9 mouse cellular contexts compared by ENCODE assay signal in genomic region chr6:95621821-95622220, GRCm38 (mm10).
A peak's percentile ranks its signal among the peaks of the same experiment; 100 is the strongest.
DNase-seq lines count a peak whose midpoint lies in the region; ATAC-seq and TF ChIP-seq lines count a peak whose summit lies in the region.
"Had no signal": no experiment of that assay in that cellular context is flagged by ENCODE, and none has a peak within 500 bp of the region (broad histone marks: within the 10 kb centered on the region; RNA-seq: fewer than 3 reads in every experiment).

No protein-coding gene starts in this region.

- H3K9ac ChIP-seq in midbrain, embryonic 14.5 days (replicated peaks; ENCODE audit: low read length) = no peak overlapping the region
- H3K9ac ChIP-seq in midbrain, embryonic 13.5 days (replicated peaks) = no peak overlapping the region
- H3K9ac ChIP-seq in midbrain, postnatal 0 days (replicated peaks; ENCODE audit: low read length, poor library complexity, severe bottlenecking) = no peak overlapping the region
- H3K9ac ChIP-seq: liver, embryonic 14.5 days had no signal

- no peak for TF ChIP-seq CTCF in midbrain, postnatal 0 days (IDR thresholded peaks at IDR 0.05)

- H3K4me3 ChIP-seq in midbrain, embryonic 14.5 days (replicated peaks; ENCODE audit: low read depth, low read length) = no peak overlapping the region
- H3K4me3 ChIP-seq in midbrain, embryonic 13.5 days (replicated peaks) = no peak overlapping the region
- no peak overlapping the region for H3K4me3 ChIP-seq in midbrain, postnatal 0 days (ENCODE audit: low read depth, low read length)

- no peaks in the 10 kb centered on the region for H3K36me3 ChIP-seq in midbrain, embryonic 14.5 days (ENCODE audit: control insufficient read depth, insufficient read depth, low read length)
- no peaks in the 10 kb centered on the region for H3K36me3 ChIP-seq in midbrain, embryonic 13.5 days
- H3K36me3 ChIP-seq in midbrain, postnatal 0 days (ENCODE audit: insufficient read depth, low read length) = no peaks in the 10 kb centered on the region

- WGBS in midbrain, embryonic 14.5 days = 72% methylated on average over 2 of the region's 2 CpGs
- 81% methylated on average over 2 of the region's 2 CpGs for WGBS in midbrain, embryonic 13.5 days
- 60% methylated on average over 2 of the region's 2 CpGs for WGBS in midbrain, postnatal 0 days

- no peaks in the 10 kb centered on the region for H3K4me1 ChIP-seq in midbrain, embryonic 14.5 days (ENCODE audit: control insufficient read depth, insufficient read depth, low read length)
- 0 out of 2 replicates have a peak, but pooled peaks cover 3% of the 10 kb centered on the region for H3K4me1 ChIP-seq in midbrain, embryonic 13.5 days (replicated peaks)
- no peaks in the 10 kb centered on the region; the same call in 1 of the 2 replicates for H3K4me1 ChIP-seq in midbrain, postnatal 0 days (ENCODE audit: insufficient read depth, low read length)

- no peak overlapping the region for H3K27ac ChIP-seq in midbrain, embryonic 14.5 days (replicated peaks; ENCODE audit: low read depth, low read length)
- no peak overlapping the region for H3K27ac ChIP-seq in midbrain, embryonic 13.5 days
- no peak overlapping the region for H3K27ac ChIP-seq in midbrain, postnatal 0 days (ENCODE audit: low read depth, low read length)
- H3K27ac ChIP-seq: liver, embryonic 14.5 days had no signal

- peak; percentile 15 to 64 for DNase-seq in adrenal gland, adult (ENCODE audit: inconsistent age in 2 of 2, low spot score in 1 of 2)
- no peak for DNase-seq in adrenal gland, postnatal 4 days (ENCODE audit: low spot score in 2 of 2)
- peak; percentile 63 for DNase-seq in midbrain, embryonic 14.5 days
- peak; percentile 13 to 16 for DNase-seq in frontal cortex, postnatal 10 days (ENCODE audit: low spot score in 2 of 2)
- peak; percentile 65 for DNase-seq in kidney, postnatal 10 days
- DNase-seq in midbrain, postnatal 0 days (ENCODE audit: low spot score) = peak; percentile 79
- DNase-seq in liver = no peak

- H3K4me2 ChIP-seq in midbrain, embryonic 14.5 days (ENCODE audit: low read length) = no peak overlapping the region
- no peak overlapping the region for H3K4me2 ChIP-seq in midbrain, embryonic 13.5 days (replicated peaks)
- no peak overlapping the region for H3K4me2 ChIP-seq in midbrain, postnatal 0 days (ENCODE audit: low read depth, low read length, poor library complexity, severe bottlenecking)

- no peaks in the 10 kb centered on the region for H3K27me3 ChIP-seq in midbrain, embryonic 14.5 days (ENCODE audit: control insufficient read depth, insufficient read depth, low read length)
- H3K27me3 ChIP-seq in midbrain, embryonic 13.5 days = no peaks in the 10 kb centered on the region
- no peaks in the 10 kb centered on the region for H3K27me3 ChIP-seq in midbrain, postnatal 0 days (ENCODE audit: insufficient read depth, low read length)

- no peaks in the 10 kb centered on the region for H3K9me3 ChIP-seq in midbrain, embryonic 14.5 days (ENCODE audit: control insufficient read depth, low read length)
- H3K9me3 ChIP-seq in midbrain, embryonic 13.5 days = no peaks in the 10 kb centered on the region
- H3K9me3 ChIP-seq in midbrain, postnatal 0 days (ENCODE audit: low read length) = no peaks in the 10 kb centered on the region

- no peak for ATAC-seq in midbrain, embryonic 14.5 days (ENCODE audit: low FRiP score, low TSS enrichment)
- no peak for ATAC-seq in midbrain, embryonic 13.5 days
- peak; percentile 47; the same call in 1 of the 2 replicates for ATAC-seq in midbrain, postnatal 0 days (ENCODE audit: low FRiP score)

Comparison
In these comparisons a context has a peak if more than half of its experiments do, and no peak if none do; other contexts are left out.
1. DNase-seq: peak in adrenal gland, adult (2 of 2), midbrain, embryonic 14.5 days (single experiment), frontal cortex, postnatal 10 days (2 of 2), kidney, postnatal 10 days (single experiment) and midbrain, postnatal 0 days (single experiment); none in adrenal gland, postnatal 4 days (0 of 2) and liver (single experiment).